Mouse (Mus musculus) heart, embryonic 14.5 days (tissue): ENCODE results near the gene Psmb5. TPM values are rescaled to one million over a fixed set of nuclear protein-coding genes. Genes with fewer than 3 reads are reported as not detected.

ENCODE experiments used
- ATAC-seq: fragments of 200-750 bp; cut with Nextera tagmentation; 2 replicates; pipeline ENCODE4 v1.8.0; 2017; ENCODE audit warnings: low read depth, moderate TSS enrichment; ENCODE audit not compliant: insufficient number of reproducible peaks, insufficient read depth, low FRiP score
- H3K27ac ChIP-seq, 2 experiments: fragments of 200-500 bp in 1 of 2; fragments of 300-500 bp in 1 of 2; sonication (generic) in 1 of 2; replicated peaks in 1 of 2; 2 replicates each; pipeline ENCODE4 v1.5.1; 2012 to 2014; ENCODE audit warnings: low read depth in 2 of 2, low read length in 2 of 2, control low read depth in 1 of 2, mild to moderate bottlenecking in 1 of 2, mixed read lengths in 1 of 2; ENCODE audit not compliant: control insufficient read depth in 1 of 2, insufficient read depth in 1 of 2
- H3K27me3 ChIP-seq: fragments of 300-500 bp; sonication (generic); 2 replicates; pipeline ENCODE4 v1.6.1; 2014; ENCODE audit warnings: mild to moderate bottlenecking, low read length, control low read depth; ENCODE audit not compliant: control insufficient read depth, insufficient read depth
- H3K36me3 ChIP-seq: fragments of 300-500 bp; sonication (generic); 2 replicates; pipeline ENCODE4 v1.6.1; 2014; ENCODE audit warnings: mild to moderate bottlenecking, control low read depth, low read length, mixed read lengths; ENCODE audit not compliant: control insufficient read depth, insufficient read depth
- H3K4me1 ChIP-seq, 2 experiments: fragments of 200-500 bp in 1 of 2; fragments of 300-500 bp in 1 of 2; sonication (generic) in 1 of 2; 2 replicates each; pipeline ENCODE4 v1.6.1; 2012 to 2014; ENCODE audit warnings: low read length in 2 of 2, control low read depth in 1 of 2, mixed read lengths in 1 of 2; ENCODE audit not compliant: control insufficient read depth in 2 of 2, insufficient read depth in 2 of 2
- H3K4me2 ChIP-seq: fragments of 300-500 bp; sonication (generic); 2 replicates; pipeline ENCODE4 v1.6.1; 2014; ENCODE audit warnings: mild to moderate bottlenecking, low read length
- H3K4me3 ChIP-seq, 2 experiments: fragments of 200-500 bp in 1 of 2; fragments of 300-500 bp in 1 of 2; sonication (generic) in 1 of 2; 2 replicates each; pipeline ENCODE4 v1.5.1; 2012 to 2014; ENCODE audit warnings: low read length in 2 of 2, mild to moderate bottlenecking in 2 of 2, control low read depth in 1 of 2, low read depth in 1 of 2, moderate library complexity in 1 of 2; ENCODE audit not compliant: control insufficient read depth in 1 of 2, insufficient read depth in 1 of 2
- H3K9ac ChIP-seq: fragments of 300-500 bp; sonication (generic); 2 replicates; pipeline ENCODE4 v1.6.1; 2014; ENCODE audit warnings: mild to moderate bottlenecking, low read length
- H3K9me3 ChIP-seq: fragments of 300-500 bp; sonication (generic); 2 replicates; pipeline ENCODE4 v1.6.1; 2016; ENCODE audit warnings: low read length, control low read depth; ENCODE audit not compliant: control insufficient read depth
- WGBS: fragments of 180-500 bp; shearing (Covaris S2); extraction: QIAGEN DNeasy Blood & Tissue Kit; methylation state at CpG from one replicate; pipeline ENCODE4 v1.1.7; 2014; 5-methylcytosine and 5-hydroxymethylcytosine counted together
- polyA plus RNA-seq: library from polyadenylated mRNA; unstranded; fragments of >200 nt; fragmentation: Nextera tagmentation; extraction: Ambion mirVana; gene quantifications from 2 replicates; pipeline ENCODE4 v1.2.1, GENCODE M21; 2014

Psmb5 gene
- polyA plus RNA-seq, 1 experiment from 2014 or later: 345 TPM

DNA sequence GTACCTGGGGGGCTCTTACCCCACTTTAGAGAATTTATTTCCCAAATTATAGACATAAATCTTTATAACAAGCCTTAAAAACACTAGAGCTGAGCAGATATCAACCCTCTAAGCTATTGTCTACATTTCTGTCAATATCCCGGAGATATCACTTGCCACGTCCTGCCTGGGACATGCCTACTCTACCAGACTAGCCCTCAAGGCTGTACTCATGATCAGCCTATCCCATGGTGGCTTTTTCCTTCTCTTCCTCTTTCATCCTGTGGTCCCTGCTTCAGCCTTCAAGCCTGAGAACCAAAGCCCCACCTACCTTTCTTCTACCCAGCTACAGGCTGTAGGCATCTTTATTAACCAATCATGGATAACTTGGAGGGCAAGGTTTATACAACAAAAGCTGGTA, 12.0 kb upstream of the Psmb5 start:
- Histone ChIP-seq H3K4me2 (no peak overlapping the region), H3K9ac (no peak overlapping the region), H3K9me3 (no peaks in the 10 kb centered on the region), H3K27me3 (no peaks in the 10 kb centered on the region), H3K4me1 (no peaks in the 10 kb centered on the region), H3K36me3 (peaks cover 33% of the 10 kb centered on the region), H3K27ac (no peak overlapping the region), H3K4me3 (no peak overlapping the region)
- WGBS: 69% methylated on average over 2 of the region's 2 CpGs
- ATAC-seq: no peak

DNA sequence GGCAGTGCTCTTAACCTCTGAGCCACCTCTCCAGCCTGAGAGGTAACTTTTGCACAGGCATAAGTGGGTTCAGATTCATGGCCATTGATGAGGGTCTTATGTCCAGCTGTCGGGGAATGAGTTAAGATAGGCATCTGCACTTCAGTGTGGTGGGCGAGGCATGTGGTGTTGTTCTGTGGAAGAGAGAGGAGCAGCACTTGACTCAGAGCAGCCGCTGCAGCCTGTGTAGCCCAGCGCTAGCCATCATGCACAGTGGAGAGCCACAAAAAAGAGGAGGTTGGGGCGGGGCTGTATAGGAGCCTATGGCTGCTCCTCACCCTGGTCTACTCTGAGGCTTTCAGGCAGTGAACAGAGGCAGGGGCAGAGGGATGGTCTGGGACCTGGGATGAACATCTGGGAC, 10.3 kb upstream of the Psmb5 start:
- no peak overlapping the region for H3K4me3 ChIP-seq
- no peaks in the 10 kb centered on the region for H3K9me3 ChIP-seq
- no peaks in the 10 kb centered on the region for H3K4me1 ChIP-seq
- no peak overlapping the region for H3K4me2 ChIP-seq
- no peak overlapping the region for H3K9ac ChIP-seq
- H3K27ac ChIP-seq: no peak overlapping the region
- H3K36me3 ChIP-seq: peaks cover 24% of the 10 kb centered on the region
- H3K27me3 ChIP-seq: no peaks in the 10 kb centered on the region
- ATAC-seq: no peak
- WGBS: 58% methylated on average over 5 of the region's 5 CpGs

DNA sequence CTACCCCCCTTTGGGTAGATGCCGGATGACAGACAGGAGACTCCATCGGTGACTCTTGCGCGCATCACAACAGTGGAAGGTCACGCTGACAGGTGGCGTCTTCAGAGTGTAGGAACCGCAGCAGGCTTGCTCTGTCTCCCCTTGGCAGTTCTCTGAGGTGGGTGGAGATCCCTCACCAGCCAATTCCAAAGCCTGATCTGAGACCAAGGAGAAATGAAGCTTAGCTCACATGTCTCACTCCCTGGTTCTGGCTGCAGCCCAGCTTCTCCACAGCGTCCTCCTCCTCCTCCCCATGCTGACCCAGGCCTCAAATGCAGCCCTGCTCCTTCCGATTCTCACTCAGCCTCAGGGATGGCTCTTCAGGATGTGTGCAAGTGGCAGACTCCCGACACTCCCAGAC, 7.2 kb upstream of the Psmb5 start:
- Histone ChIP-seq H3K27me3 (no peaks in the 10 kb centered on the region), H3K9ac (no peak overlapping the region), H3K27ac (no peak overlapping the region), H3K4me1 (no peaks in the 10 kb centered on the region), H3K9me3 (no peaks in the 10 kb centered on the region), H3K4me3 (no peak overlapping the region), H3K36me3 (no peaks in the 10 kb centered on the region), H3K4me2 (no peak overlapping the region)
- ATAC-seq: no peak; the same call in 1 of the 2 replicates
- WGBS: 66% methylated on average over 10 of the region's 10 CpGs

DNA sequence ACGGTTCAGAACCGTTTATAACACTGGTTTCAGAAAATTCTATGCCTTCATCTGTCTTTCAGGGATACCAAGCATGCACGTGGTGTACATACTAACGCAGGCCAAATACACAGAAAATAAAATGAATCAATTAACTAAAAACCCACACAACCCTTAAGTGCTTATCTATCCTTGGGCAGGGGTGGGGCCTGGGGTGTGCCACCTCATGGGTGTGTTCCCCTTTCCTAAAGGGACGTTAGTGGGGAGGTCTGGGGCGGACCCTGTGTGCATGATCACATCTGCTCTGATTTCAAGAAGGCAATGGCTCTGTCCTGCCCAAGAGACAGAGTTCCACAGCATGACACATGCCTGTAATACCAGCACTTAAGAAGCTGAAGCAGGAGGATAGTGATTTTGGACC, 5.5 kb upstream of the Psmb5 start:
- Histone ChIP-seq H3K4me1 (no peaks in the 10 kb centered on the region), H3K9me3 (no peaks in the 10 kb centered on the region), H3K9ac (no peak overlapping the region), H3K36me3 (no peaks in the 10 kb centered on the region), H3K4me2 (no peak overlapping the region), H3K4me3 (no peak overlapping the region), H3K27ac (no peak overlapping the region), H3K27me3 (no peaks in the 10 kb centered on the region)
- WGBS: 86% methylated on average over 6 of the region's 6 CpGs
- ATAC-seq: no peak

DNA sequence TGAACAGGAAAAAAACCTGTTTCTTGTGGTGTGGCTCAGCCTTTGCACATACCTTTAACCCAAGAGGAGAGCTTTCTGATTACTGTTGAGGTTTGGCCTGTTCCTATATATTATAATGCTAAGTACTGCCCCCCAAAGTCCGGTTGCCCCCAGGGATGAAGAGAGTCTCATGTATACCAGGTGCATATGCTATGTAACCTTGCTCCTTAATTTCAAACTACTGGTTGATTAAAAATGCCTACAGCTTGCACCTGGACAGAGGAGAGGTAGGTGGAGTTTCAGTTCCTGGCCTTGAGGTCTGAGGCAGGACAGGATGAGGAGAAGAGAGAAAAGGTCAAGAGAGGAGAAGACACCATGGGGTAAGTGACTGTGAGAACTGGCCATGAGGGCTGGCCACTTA, 3.3 kb upstream of the Psmb5 start, which contains the start of gene Psmb11:
Gene Psmb11, plus strand, starts transcription at position 301 of the 400 bp plus-strand sequence.
- no peak for ATAC-seq
- 91% methylated on average over 1 of the region's 1 CpGs for WGBS
- Histone ChIP-seq H3K36me3 (peaks cover 4% of the 10 kb centered on the region), H3K4me3 (no peak within 1 kb of the TSS), H3K27ac (no peak within 1 kb of the TSS), H3K9me3 (no peaks in the 10 kb centered on the region), H3K9ac (no peak within 1 kb of the TSS), H3K27me3 (no peaks in the 10 kb centered on the region), H3K4me1 (peaks cover 0 to 8% of the 10 kb centered on the region in 2 experiments; a peak in 2 of 4 replicates), H3K4me2 (no peak within 1 kb of the TSS)

DNA sequence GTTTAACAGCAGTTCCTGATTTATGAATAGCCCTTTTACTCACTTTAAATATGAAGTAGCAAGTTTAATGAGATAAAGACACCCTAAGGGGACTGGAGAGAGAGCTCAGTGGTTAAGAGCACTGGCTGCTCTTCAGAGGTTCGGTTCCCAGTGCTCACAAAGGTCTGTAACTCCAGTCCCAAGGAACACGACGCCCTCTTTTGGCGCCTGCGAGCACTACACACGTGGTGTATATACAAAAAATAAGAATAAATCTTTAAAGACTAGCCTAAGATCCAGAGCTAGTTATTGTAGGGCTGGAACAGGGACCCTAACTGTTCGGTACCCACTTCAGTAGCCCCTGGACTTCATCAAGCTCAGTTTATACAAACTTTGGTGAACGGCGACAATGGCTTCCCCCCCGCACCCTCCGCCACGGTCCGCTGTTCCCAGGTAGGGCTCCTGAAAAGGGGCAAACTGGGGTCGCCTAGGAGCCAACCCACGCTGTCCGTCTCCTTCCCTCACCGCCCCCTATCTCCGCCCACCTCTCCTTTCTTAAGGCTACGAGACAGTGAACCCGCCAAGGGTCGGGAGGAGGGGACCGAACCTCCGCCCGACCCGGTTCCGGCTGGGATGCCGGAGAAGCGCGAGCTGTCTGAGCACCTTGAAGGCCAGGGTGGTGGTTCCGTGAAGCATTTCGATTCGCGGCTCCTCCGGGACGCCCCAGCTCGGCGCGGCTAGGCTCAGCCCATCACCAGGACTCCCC, 498 bp downstream of the Psmb5 start:
- Histone ChIP-seq H3K4me2 (peak overlapping the region; percentile 81), H3K27ac (peak overlapping the region; percentile 53 to 66), H3K36me3 (peaks cover 34% of the 10 kb centered on the region), H3K27me3 (no peaks in the 10 kb centered on the region), H3K4me3 (peak overlapping the region; percentile 92 to 97), H3K4me1 (peaks cover 0 to 8% of the 10 kb centered on the region in 2 experiments; a peak in 2 of 4 replicates), H3K9me3 (no peaks in the 10 kb centered on the region), H3K9ac (peak overlapping the region; percentile 93)
- peak; percentile 42; the same call in 1 of the 2 replicates for ATAC-seq
- 2% methylated on average over 38 of the region's 38 CpGs for WGBS

GRCm38 (mm10) chr14:54616226-54616825, 1.5 kb downstream of the Psmb5 start:
- peaks cover 44% of the 10 kb centered on the region for H3K36me3 ChIP-seq
- no peak for ATAC-seq
- no peak overlapping the region for H3K4me3 ChIP-seq
- 95% methylated on average over 16 of the region's 16 CpGs for WGBS
- no peak overlapping the region for H3K27ac ChIP-seq
- peaks cover 0 to 8% of the 10 kb centered on the region in 2 experiments; a peak in 2 of 4 replicates for H3K4me1 ChIP-seq
- H3K27me3 ChIP-seq: no peaks in the 10 kb centered on the region
- no peaks in the 10 kb centered on the region for H3K9me3 ChIP-seq
- H3K9ac ChIP-seq: no peak overlapping the region
- no peak overlapping the region for H3K4me2 ChIP-seq
